Mouse (Mus musculus): Measurements from ENCODE around the gene Cd36.

- TF ChIP-seq CTCF (IDR thresholded peaks at IDR 0.05; ENCODE audit: extremely low read depth, insufficient read depth, insufficient read length, insufficient replicate concordance) (no peak), POLR2A (IDR thresholded peaks at IDR 0.05; ENCODE audit: low read depth, low read length) (no peak)
These were observed 68.2 kb downstream of the Cd36 start for GRCm38 (mm10) chr5:17820239-17820999.

Measured in spleen, adult 2 months (tissue).